Mouse (Mus musculus) ES-E14 (cell line): ENCODE measurements around the gene Crebzf.

ENCODE experiments used
- ZC3H11A ChIP-seq: IDR thresholded peaks from 2 replicates; pipeline ENCODE4 v1.6.1; 2012; ENCODE audit warnings: low read depth, mild to moderate bottlenecking, inconsistent platforms, low read length, borderline replicate concordance
- ZNF384 ChIP-seq: IDR thresholded peaks from 2 replicates; pipeline ENCODE4 v1.6.1; 2012; ENCODE audit warnings: low read depth, low read length, inconsistent platforms

DNA sequence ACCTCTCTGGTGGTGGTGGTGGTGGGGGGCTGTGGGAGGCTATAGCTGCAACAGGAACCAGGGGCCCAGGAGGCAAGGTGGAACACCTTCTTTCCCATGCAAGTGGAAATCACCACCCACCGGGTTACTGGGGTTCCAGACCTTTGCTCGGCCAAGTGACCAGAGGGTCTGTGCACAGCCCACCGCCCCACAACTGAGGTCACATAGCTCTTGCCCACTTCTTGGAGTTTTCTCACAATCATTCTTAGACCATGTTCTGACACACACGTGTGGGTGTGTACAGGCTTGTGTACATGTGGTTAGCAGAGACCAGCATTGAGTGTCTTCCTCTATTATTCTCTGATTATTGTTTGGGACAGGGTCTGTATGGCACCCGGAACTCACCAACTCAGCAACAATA lies 18.9 kb downstream of the Crebzf start:
- TF ChIP-seq ZNF384 = no peak
- no peak for TF ChIP-seq ZC3H11A
